Mouse (Mus musculus): Measurements from ENCODE around the gene Sdccag8. TPM values are rescaled to one million over a fixed set of nuclear protein-coding genes. Genes with fewer than 3 reads are reported as not detected.
"Not testable (repeated sequence)": the region's sequence is repeated elsewhere in the genome, so short reads cannot be mapped to it uniquely, and the experiment has no call there.

Gene Sdccag8
- polyA plus RNA-seq, 1 experiment: 7.5 TPM

DNA sequence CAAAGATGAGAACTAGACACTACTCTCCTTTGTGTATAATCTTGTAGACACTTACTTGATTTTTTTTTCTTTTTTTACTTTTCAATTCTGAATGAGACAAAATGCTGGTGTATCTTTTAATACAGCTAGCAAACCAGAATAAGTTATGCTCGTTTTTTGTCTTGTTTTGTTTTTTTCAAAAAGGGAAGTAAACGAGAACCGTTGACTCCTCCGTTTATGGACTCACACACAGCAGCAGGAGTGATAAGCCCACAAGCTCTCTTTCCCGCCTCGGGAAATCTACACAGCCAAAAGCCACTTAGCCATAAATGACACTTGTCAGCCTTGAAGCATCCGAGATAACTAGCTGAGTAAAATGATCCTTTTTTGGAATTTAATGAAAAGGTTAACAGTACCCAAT lies 22.1 kb downstream of the Sdccag8 start:
- H3K4me1 ChIP-seq (ENCODE audit: control insufficient read depth, insufficient read depth, insufficient read length, low read length); H3K27ac ChIP-seq (replicated peaks; ENCODE audit: low read depth, low read length); H3K4me3 ChIP-seq (ENCODE audit: insufficient read depth, low read depth, low read length): not testable (repeated sequence)

DNA sequence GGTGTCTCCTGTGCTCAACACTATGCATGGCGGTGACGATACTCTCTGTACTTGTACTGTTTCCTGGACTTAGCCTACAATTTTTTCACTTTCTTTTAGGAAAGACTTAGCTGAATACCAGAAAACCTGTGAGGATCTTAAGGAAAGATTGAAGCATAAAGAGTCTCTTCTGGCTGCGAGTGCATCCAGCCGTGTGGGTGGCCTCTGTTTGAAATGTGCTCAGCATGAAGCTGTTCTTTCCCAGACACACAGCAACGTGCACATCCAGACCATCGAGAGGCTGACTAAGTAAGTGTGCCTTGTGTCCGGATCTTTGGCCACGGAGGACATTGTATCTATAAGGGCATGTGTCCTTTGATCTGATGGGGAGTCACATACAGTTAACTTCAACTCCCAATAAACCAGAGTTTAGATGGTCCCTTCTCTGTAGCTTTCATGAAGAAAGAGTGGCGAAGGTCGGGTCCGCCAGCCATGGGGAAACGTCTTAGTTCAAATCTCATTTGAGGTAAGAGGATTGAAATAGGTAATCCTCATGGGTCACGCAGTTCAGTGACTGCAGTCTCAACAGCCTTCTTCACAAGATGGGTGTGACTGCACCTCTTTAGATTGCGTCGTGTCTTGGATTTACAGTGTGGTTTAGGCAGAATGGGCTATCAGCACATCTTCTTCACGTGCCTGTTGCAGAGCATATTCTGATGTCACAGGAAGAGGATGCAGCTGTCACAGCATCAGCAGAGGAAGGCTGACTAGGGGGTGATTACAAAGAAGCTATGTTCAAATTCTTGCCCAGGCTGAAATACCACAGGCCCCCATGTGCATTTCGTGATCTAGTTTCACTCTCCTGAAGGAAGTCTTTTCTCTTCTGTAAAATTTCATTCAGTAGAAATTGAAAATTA lies 30.9 kb downstream of the Sdccag8 start:
- H3K4me1 ChIP-seq (ENCODE audit: control insufficient read depth, insufficient read depth, insufficient read length, low read length): peaks cover 2% of the 10 kb centered on the region; the same call in 1 of the 2 replicates

DNA sequence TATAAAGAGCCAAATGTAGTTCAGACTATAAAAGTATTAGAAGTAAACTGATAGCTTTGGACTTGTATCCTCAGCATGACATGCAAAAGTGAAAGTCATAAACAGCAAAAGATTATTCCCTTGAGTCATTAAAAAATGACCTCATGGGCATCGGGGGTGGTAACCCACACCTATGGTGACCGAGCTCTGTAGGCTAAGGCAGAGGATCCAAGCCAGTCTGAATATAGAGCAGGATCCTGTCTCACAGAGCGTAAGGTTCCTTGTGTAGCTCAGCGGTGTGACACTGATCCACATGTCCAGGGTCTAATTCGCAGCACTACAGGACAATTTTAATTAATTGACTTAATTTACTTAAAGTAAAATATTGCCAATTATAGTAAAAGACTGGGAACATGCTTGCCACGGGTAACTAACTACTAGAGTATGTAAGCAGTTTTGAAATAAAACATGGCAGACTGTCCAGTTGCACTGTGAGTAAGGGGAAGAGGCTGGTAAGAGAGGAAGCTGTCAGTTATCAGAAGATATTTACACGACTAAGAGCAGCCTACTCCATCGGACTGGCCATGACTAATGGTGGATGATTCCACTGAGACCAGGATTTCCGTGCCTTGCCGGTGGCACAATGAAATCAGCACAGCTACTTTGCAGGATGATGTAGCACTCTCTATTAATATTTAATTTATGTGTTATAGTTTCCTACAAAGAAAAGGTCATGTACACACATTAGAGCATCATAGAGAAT lies 32.8 kb downstream of the Sdccag8 start:
- Histone ChIP-seq H3K4me1 (ENCODE audit: control insufficient read depth, insufficient read depth, insufficient read length, low read length) (peaks cover 2% of the 10 kb centered on the region; the same call in 1 of the 2 replicates), H3K27ac (replicated peaks; ENCODE audit: low read depth, low read length) (no peak overlapping the region)

More for the DNA sequence above, 30.9 kb downstream of the Sdccag8 start:
- Histone ChIP-seq H3K4me3 (ENCODE audit: insufficient read depth, low read depth, low read length) (no peak overlapping the region), H3K27ac (replicated peaks; ENCODE audit: low read depth, low read length) (no peak overlapping the region)

DNA sequence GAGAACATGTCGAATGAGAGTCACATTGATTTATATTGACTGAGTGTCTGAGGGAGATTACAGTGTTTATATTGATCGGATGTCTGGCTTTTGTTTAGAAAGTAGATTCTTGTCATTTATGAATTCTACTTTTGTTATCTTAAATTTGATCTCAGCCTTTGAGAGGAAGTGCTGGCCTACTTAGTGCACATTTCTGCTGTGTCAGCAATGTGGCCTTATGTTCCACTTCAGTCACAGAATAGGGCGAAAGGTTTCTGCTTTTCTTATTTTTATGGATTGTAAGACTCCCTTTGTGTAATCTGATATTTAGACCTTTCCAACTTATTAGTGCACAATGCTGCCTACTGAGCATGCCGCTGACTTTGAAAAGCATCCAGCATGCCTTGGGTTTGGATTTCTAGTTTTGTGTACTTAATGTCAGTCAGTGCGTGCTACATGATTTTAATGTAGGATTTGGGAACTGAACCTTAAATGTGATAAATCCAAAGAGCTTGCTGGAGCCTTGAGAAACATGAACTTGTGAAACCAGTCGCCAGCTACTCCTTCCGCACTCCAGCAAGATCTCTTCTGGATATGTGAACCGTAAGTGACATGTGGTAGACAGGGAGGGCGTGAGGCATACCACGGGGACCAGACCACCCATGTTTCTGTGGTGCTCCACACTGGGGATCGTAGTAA lies 34.3 kb downstream of the Sdccag8 start:
- peaks cover 2% of the 10 kb centered on the region; the same call in 1 of the 2 replicates for H3K4me1 ChIP-seq (ENCODE audit: control insufficient read depth, insufficient read depth, insufficient read length, low read length)
- no peak overlapping the region; the same call in 1 of the 2 replicates for H3K27ac ChIP-seq (replicated peaks; ENCODE audit: low read depth, low read length)
- H3K4me3 ChIP-seq (ENCODE audit: insufficient read depth, low read depth, low read length): no peak overlapping the region

More for the DNA sequence above, 32.8 kb downstream of the Sdccag8 start:
- no peak overlapping the region for H3K4me3 ChIP-seq (ENCODE audit: insufficient read depth, low read depth, low read length)

DNA sequence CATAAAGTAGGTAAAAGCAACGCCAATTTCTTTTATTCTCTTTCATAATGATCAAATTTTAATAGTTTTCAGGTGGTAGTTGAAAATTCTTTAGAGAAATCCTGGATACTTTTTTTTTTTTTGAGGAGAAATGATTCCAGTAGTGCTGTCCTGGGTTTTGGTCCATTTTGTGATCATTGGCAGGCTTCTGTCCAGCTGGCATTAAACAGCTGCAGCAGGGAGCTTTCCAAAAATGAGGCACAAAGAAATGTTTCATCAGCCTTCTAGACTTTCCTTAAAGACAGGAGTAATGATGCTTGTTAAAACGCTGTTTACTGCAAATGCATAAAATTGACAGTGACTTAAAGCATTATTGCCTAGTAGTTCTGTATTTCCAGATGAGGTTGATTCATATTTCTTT lies 34.9 kb downstream of the Sdccag8 start:
- Histone ChIP-seq H3K4me1 (ENCODE audit: control insufficient read depth, insufficient read depth, insufficient read length, low read length) (peaks cover 2% of the 10 kb centered on the region; the same call in 1 of the 2 replicates), H3K27ac (replicated peaks; ENCODE audit: low read depth, low read length) (no peak overlapping the region), H3K4me3 (ENCODE audit: insufficient read depth, low read depth, low read length) (no peak overlapping the region)

DNA sequence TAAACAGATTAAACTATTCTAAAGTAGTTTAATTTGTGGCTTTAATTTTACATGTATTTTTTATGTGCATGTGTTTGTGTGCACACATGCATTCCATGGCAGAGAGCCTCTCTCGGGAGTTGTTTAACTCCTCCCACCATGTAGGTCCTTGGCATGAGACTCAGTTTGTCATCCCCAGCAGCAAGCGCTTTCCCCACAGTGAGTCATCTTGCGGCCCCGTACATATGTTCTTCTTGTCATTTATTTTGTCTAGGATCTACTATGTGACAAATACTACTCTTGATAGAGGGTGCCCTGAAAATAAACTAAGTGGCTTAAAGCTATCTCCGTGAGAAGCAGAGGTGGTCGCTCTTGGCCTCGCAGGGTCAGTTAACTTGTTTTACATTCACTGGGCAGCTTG lies 36.9 kb downstream of the Sdccag8 start:
- no peak overlapping the region for H3K4me3 ChIP-seq (ENCODE audit: insufficient read depth, low read depth, low read length)
- H3K4me1 ChIP-seq (ENCODE audit: control insufficient read depth, insufficient read depth, insufficient read length, low read length): peaks cover 2% of the 10 kb centered on the region; the same call in 1 of the 2 replicates
- H3K27ac ChIP-seq (replicated peaks; ENCODE audit: low read depth, low read length): no peak overlapping the region

DNA sequence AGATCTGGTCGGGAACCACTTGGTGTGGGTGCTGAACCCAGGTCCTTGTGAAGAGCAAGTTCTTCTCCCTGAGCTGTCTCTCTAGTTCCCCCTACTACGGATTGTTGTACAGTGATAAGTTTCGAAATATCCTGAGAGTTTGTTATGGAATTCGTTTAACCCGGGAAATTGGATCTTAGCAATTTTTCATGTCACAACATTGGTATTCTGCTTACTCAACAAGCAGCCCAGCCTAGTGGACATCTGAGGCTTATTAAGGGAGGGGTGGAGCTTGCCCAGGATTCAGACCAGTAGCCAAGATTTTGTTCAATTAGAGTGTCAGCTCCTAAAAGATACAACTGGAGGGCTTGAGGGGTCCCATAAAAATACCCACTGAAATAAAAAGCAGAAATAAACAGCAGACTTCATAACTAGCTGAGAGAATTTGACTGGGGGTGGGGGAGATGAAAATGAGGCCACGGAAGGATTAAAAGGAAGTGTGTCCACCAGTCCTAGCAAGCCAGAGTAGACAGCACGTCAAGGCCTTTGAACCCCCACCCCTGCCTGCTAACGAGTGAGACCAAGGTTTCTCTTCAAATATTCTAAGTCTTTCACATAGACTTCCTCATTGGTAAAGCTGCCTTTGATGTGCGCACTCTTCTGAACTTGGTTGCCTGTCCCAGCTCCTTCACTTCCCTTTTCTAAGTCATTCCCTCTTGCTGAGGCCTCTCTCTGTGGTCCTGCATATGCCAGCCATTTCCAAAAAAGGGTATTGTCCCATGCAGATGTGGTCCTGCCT lies 38.5 kb downstream of the Sdccag8 start:
- peaks cover 2% of the 10 kb centered on the region; the same call in 1 of the 2 replicates for H3K4me1 ChIP-seq (ENCODE audit: control insufficient read depth, insufficient read depth, insufficient read length, low read length)
- no peak overlapping the region for H3K4me3 ChIP-seq (ENCODE audit: insufficient read depth, low read depth, low read length)
- H3K27ac ChIP-seq (replicated peaks; ENCODE audit: low read depth, low read length): peak overlapping the region; percentile 52

DNA sequence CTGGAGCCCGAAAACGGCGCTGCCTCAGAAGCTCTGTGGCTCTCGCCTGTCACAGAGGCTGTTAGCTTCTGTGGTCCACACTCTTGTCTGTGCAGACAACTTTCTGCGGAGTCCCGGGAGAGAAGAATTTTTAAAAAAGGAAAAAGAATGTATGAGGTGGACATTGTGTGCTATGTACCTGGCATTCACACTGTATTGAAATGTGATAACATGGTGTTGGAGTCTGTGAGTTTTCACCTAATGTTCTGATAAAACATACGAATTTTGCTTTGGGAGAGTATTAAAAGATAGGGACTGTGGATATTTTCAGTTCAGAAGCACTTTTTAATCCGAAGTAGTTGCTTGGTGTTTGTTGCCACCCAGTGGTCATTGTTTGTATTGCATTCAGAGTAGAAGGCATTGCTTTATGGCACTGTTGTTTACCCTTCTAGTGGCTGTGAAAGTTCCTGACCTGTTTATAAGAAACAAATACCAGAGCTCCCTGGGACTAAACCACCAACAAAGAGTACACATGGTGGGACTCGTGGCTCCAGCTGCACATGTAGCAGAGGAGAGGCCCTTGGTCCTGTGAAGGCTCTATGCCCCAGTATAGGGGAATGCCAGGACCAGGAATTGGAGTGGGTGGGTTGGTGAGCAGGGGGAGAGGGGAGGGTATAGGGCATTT lies 47.7 kb downstream of the Sdccag8 start:
- H3K4me1 ChIP-seq (ENCODE audit: control insufficient read depth, insufficient read depth, insufficient read length, low read length): no peaks in the 10 kb centered on the region
- H3K4me3 ChIP-seq (ENCODE audit: insufficient read depth, low read depth, low read length): no peak overlapping the region

DNA sequence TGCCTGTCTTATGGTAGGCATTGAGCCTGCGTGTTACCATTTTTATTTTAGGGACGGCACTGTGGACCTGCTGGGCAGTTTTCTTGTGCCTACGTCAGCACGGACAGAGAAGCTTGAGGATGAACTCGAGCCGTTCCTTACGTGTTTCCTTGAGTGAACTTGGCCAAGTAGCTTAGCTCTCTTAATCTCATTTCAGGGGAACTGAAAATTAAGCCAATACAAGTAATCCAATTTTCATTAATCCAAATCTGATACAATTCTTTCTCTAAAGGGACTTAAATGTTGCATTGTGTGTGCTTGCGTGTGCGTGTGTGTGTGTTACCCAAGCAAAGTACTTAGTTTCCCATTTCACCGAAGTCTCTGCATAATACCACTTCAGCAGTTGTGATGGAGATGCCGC lies 56.0 kb downstream of the Sdccag8 start:
- Histone ChIP-seq H3K4me3 (ENCODE audit: insufficient read depth, low read depth, low read length) (no peak overlapping the region), H3K4me1 (ENCODE audit: control insufficient read depth, insufficient read depth, insufficient read length, low read length) (no peaks in the 10 kb centered on the region), H3K27ac (replicated peaks; ENCODE audit: low read depth, low read length) (no peak overlapping the region)

More for the DNA sequence above, 47.7 kb downstream of the Sdccag8 start:
- H3K27ac ChIP-seq (replicated peaks; ENCODE audit: low read depth, low read length): no peak overlapping the region

DNA sequence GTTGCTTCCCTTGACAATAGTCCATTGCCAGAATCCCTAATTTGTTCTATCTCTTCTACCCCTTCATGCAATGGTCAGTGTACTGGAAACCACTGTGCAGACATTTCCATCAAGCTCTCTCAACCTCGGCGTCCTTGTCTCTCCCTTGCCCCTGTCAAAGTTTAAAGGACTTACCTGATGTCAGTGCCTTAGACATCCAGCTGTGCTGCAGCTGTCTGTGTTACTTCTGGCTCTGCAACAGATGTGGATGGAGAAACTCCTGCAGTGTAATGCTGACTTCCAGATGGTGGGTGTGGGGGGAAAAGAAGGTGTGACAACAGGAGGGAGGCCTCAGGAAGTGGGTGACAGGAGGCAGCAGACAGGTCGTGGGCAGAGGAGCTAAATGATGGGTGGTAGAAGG lies 57.5 kb downstream of the Sdccag8 start:
- Histone ChIP-seq H3K27ac (replicated peaks; ENCODE audit: low read depth, low read length) (no peak overlapping the region), H3K4me1 (ENCODE audit: control insufficient read depth, insufficient read depth, insufficient read length, low read length) (no peaks in the 10 kb centered on the region), H3K4me3 (ENCODE audit: insufficient read depth, low read depth, low read length) (no peak overlapping the region)

DNA sequence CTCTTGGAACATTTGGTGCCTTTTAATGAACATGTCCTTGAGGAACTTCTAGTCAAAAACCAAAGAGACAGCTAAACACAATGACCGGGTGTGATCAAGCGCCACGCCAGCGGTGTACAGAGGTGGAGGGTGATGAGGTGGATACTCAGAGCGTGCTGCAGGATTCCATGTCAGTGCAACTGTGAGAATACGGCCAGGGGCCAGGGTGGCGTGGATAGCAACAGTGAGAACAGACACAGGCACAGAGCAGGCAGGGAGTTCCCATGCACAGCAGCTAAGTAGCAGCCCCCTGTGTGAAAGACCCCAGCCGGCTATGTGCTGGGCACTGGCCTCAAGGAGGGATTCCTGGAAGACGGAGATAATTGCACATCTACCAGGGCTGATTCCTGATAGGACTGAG lies 59.0 kb downstream of the Sdccag8 start:
- Histone ChIP-seq H3K4me3 (ENCODE audit: insufficient read depth, low read depth, low read length) (no peak overlapping the region), H3K4me1 (ENCODE audit: control insufficient read depth, insufficient read depth, insufficient read length, low read length) (no peaks in the 10 kb centered on the region), H3K27ac (replicated peaks; ENCODE audit: low read depth, low read length) (no peak overlapping the region)

DNA sequence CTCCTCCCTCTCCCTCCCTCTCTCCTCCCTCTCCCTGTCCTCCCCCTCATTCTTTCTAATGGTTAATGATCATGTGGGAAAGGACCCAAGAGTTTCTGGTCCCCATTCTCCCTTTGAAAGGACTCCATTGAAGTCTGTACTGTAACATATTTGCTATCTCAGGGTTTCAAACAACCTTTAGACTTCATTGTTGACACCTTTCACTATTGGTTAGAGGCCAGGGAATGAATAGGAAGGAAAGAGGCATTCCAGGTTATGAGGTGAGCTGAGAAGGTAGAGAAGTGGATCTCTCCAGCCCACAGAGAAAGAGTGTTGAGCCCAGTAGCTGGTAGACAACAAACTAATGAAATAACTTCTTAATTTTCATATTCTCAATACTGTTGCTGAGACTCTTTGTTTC lies 59.7 kb downstream of the Sdccag8 start:
- Histone ChIP-seq H3K4me1 (ENCODE audit: control insufficient read depth, insufficient read depth, insufficient read length, low read length) (no peaks in the 10 kb centered on the region), H3K27ac (replicated peaks; ENCODE audit: low read depth, low read length) (no peak overlapping the region), H3K4me3 (ENCODE audit: insufficient read depth, low read depth, low read length) (no peak overlapping the region)

DNA sequence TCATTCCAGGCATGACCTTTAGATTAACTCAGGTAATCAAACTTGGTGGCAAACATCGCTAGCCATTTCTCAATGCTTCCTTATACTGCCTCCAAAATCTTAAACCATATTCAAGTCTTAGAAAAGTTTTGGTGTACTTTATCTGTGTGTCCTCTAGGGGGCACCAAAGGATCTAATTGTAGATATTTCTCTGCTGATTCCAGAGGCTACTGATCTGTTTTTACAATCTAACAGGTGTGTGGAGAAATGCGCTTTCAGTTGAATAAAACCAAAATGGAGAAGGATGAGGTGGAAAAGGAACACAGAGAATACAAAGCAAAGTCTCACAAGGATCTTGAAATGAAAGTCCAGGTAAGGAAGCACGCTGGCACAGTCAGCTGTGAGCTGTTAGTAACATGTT lies 63.3 kb downstream of the Sdccag8 start:
- Histone ChIP-seq H3K4me1 (ENCODE audit: control insufficient read depth, insufficient read depth, insufficient read length, low read length) (no peaks in the 10 kb centered on the region), H3K4me3 (ENCODE audit: insufficient read depth, low read depth, low read length) (no peak overlapping the region), H3K27ac (replicated peaks; ENCODE audit: low read depth, low read length) (no peak overlapping the region)

DNA sequence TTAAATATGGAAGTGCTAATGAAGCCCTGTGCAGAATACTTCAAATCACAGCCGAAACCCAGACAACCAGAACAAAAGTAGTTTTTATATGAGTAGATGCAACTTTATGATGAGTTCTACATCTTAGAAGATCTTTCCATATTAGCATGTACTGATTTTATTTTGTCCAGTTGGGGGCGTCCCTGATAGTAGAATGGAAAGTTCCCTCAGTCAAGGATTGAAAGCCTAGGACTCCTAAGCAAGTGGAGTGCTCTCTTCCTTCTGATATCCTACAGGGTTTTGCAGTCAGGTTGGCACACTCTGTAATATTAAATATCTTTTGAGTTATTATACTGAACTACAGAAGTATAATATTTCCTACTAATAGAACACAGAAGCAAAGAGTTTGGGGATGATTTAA lies 64.5 kb downstream of the Sdccag8 start:
- Histone ChIP-seq H3K4me3 (ENCODE audit: insufficient read depth, low read depth, low read length) (no peak overlapping the region), H3K27ac (replicated peaks; ENCODE audit: low read depth, low read length) (no peak overlapping the region), H3K4me1 (ENCODE audit: control insufficient read depth, insufficient read depth, insufficient read length, low read length) (no peaks in the 10 kb centered on the region)

Data from brown adipose tissue, adult 24 weeks (tissue).